Mouse (Mus musculus) G1E (cell line): ENCODE results near the gene Pp2d1. TPM values are rescaled to one million over a fixed set of nuclear protein-coding genes. Genes with fewer than 3 reads are reported as not detected.

Experiments
- ATAC-seq: 2 replicates; pipeline ENCODE4 v1.8.0; 2016; ENCODE audit warnings: mild to moderate bottlenecking; ENCODE audit not compliant: insufficient number of reproducible peaks, poor library complexity, low FRiP score, severe bottlenecking; ENCODE audit errors: extremely low read depth
- DNase-seq: peaks from one replicate; pipeline ENCODE4 v3.0.0; 2012; ENCODE audit warnings: low spot score
- H3K27me3 ChIP-seq: 2 replicates; pipeline ENCODE4 v1.6.1; 2012; ENCODE audit warnings: mild to moderate bottlenecking, low read length, inconsistent platforms; ENCODE audit not compliant: insufficient read depth
- H3K36me3 ChIP-seq: replicated peaks from 2 replicates; pipeline ENCODE3; 2012; ENCODE audit warnings: mild to moderate bottlenecking, inconsistent platforms
- H3K4me1 ChIP-seq: 2 replicates; pipeline ENCODE4 v1.6.1; 2012; ENCODE audit warnings: low read depth, low read length, inconsistent platforms, mixed read lengths; ENCODE audit not compliant: insufficient read depth
- H3K4me3 ChIP-seq: 2 replicates; pipeline ENCODE4 v1.5.1; 2012; ENCODE audit warnings: low read depth, mild to moderate bottlenecking, inconsistent platforms, low read length, moderate library complexity, mixed read lengths
- H3K9me3 ChIP-seq: replicated peaks from 2 replicates; pipeline ENCODE4 v1.6.1; 2012; ENCODE audit warnings: inconsistent platforms
- CTCF ChIP-seq: IDR thresholded peaks from 2 replicates; pipeline ENCODE4 v1.5.1; 2012; ENCODE audit warnings: low read depth, low read length, inconsistent platforms, mixed read lengths
- GATA1 ChIP-seq: IDR thresholded peaks from 2 replicates; pipeline ENCODE4 v1.6.1; 2012; ENCODE audit warnings: borderline replicate concordance, low read length, inconsistent platforms, mixed read lengths
- GATA2 ChIP-seq: IDR thresholded peaks from 2 replicates; pipeline ENCODE4 v1.6.1; 2012; ENCODE audit warnings: low read depth, low read length, inconsistent platforms, borderline replicate concordance
- POLR2AphosphoS5 ChIP-seq: IDR thresholded peaks from 2 replicates; pipeline ENCODE4 v1.6.1; 2012; ENCODE audit warnings: low read depth, low read length, inconsistent platforms; ENCODE audit not compliant: insufficient replicate concordance
- TAL1 ChIP-seq: conservative IDR thresholded peaks from 2 replicates; pipeline ENCODE4 v1.6.1; 2012; ENCODE audit warnings: low read depth, low read length, inconsistent platforms, mixed read lengths
- polyA plus RNA-seq: library from polyadenylated mRNA; stranded (reverse); fragments of >175 nt; gene quantifications from 2 replicates; pipeline ENCODE4 v1.2.3, GENCODE M21; 2012
- total RNA-seq, 2 experiments: library from RNA; stranded (forward) in 1 of 2; stranded (reverse) in 1 of 2; fragments of 200-1000 nt in 1 of 2; fragments of >200 nt in 1 of 2; fragmentation: Nextera tagmentation in 1 of 2; gene quantifications; 2 replicates each; pipeline ENCODE4 v1.2.3; 2014 to 2017

The Pp2d1 gene
- total and polyA plus RNA-seq, 3 experiments, result 0.11 TPM; not detected in 2

DNA sequence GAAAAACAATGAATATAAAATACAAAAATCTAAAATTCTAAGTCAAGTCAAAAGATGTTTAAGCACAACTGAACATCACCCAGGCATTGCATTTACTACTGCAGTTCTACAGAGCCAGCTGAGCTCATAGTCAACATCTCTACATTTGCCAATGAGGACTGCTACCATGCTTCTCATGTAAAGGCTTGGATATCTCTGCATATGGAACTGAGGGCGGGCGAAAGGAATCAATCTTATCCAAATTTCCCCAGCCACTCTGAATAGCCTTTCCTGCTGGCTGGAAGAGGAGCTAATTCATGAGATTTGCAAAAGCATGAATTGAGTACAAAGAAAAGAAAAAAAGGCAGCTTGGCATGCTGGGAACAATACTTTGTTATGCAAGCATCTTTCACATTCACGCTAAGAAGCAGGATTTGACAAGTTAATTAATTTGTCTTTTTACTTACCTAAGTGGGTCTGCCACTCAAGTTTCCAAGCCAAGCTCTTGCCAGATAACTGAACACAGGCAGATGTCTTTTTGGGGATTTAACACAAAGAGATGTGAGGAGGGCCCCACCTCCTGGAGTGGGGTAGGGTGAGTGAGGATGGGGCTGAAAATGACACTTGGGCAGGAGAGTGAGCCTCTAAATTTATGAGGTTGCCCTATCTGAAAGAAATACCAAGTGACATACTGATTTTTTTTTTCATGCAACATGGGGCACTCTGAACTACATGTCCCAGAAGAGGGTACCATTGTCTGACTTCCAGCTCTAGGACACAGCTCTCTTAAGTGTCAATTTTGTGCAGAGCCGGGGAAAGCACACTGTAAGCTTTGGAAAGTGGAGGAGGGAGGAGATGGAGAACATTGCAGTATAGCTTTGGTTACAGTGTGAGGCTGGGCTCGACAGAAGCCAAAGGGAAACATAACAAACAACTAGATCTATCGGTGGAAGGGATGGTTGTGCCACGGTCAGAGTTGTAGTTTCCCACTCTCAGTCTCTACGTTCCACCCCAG lies 12.4 kb upstream of the Pp2d1 start:
- TF ChIP-seq POLR2AphosphoS5, result no peak
- no peak for TF ChIP-seq CTCF
- no peak for TF ChIP-seq GATA2
- no peak for TF ChIP-seq TAL1
- TF ChIP-seq GATA1, result no peak
- DNase-seq (no peak), ATAC-seq (no peak)
- Histone ChIP-seq H3K4me3 (no peak overlapping the region), H3K9me3 (peaks cover 7% of the 10 kb centered on the region), H3K27me3 (no peaks in the 10 kb centered on the region), H3K4me1 (no peaks in the 10 kb centered on the region), H3K36me3 (no peaks in the 10 kb centered on the region)

DNA sequence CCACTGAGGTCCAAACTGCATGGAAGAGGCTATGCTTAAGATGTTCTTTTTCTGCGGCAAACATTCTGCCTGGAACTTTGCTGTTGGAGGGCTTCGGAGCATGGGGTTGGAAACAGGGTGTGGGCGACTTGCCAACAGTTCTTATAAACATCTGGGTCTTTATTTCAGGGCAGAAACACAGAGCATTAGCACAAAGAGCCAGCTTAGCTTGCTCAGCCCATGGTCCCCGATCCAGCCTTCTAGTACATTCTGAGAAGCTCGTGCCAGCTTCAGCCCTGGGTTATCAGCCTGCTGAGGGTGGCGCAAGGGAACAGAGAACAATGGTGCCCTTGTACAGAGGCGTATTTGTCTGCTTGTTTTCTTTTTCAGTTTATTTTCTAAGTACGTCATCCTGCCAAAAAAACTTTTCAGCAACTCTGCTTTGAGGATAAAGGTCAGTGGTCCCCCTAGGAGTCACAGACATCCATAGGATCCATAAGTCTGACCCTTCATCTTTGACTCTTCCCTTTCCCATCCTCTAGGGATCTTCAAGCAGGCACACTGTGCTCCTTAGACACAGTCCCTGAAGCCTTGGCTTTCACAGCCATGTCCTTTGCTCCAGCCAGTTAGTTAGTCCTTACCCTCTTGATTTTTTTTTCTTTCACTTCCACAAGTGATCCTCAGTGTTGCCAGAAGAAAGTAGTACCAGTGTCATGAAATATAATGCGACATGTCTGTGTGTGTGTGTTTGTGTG lies 4.5 kb upstream of the Pp2d1 start:
- Histone ChIP-seq H3K27me3 (0 out of 2 replicates have a peak, but pooled peaks cover 3% of the 10 kb centered on the region), H3K4me1 (no peaks in the 10 kb centered on the region; the same call in 1 of the 2 replicates), H3K9me3 (no peaks in the 10 kb centered on the region), H3K36me3 (no peaks in the 10 kb centered on the region), H3K4me3 (no peak overlapping the region)
- DNase-seq (no peak), ATAC-seq (no peak)
- TF ChIP-seq GATA1, result no peak
- TF ChIP-seq CTCF, result no peak
- TF ChIP-seq GATA2, result no peak
- TF ChIP-seq POLR2AphosphoS5, result no peak
- TF ChIP-seq TAL1, result no peak

DNA sequence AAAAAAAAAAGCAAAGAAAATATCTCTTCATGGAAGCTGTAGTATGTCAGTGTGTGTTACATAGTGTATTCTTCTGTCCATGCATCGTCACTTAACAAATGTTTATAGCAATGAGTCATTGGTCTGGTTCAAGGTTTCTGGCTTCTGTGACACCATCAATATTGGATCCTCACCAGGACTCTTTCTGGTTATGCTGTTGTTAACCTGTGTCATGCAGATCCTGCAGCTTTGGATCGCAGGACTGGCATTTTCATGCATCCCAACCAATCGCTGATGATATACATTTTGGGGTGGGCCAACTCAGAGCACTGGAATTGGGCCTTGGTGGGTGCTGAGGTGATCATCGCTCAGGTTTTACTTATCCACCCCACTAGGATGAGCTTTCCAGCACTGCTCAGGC lies 3.3 kb upstream of the Pp2d1 start:
- H3K4me1 ChIP-seq, result no peaks in the 10 kb centered on the region; the same call in 1 of the 2 replicates
- TF ChIP-seq TAL1 (no peak), CTCF (no peak), POLR2AphosphoS5 (no peak), GATA2 (no peak), GATA1 (no peak)
- H3K36me3 ChIP-seq, result no peaks in the 10 kb centered on the region
- ATAC-seq, result no peak
- DNase-seq, result no peak
- H3K27me3 ChIP-seq, result 0 out of 2 replicates have a peak, but pooled peaks cover 3% of the 10 kb centered on the region
- H3K9me3 ChIP-seq, result no peaks in the 10 kb centered on the region
- no peak overlapping the region for H3K4me3 ChIP-seq

DNA sequence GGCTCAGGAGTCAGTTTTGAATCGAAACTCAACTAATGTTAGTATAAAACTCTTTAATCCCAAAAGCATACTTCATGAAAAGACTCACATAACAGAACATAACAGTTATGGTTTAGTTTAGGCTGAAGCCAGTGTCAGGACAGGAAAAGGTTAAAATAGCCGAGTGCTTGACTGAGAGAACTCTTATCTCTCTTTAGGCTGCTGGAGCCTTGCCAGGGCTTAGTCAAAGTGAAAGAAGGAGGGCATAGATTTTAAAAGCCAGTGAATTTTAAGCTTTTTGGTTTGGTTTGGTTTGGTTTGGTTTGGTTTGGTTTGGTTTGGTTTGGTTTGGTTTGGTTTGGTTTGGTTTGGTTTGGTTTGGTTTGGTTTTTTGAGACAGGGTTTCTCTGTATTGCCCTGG lies 6.8 kb downstream of the Pp2d1 start:
- H3K9me3 ChIP-seq, result no peaks in the 10 kb centered on the region
- no peaks in the 10 kb centered on the region for H3K4me1 ChIP-seq
- DNase-seq (no peak), ATAC-seq (no peak; the same call in 1 of the 2 replicates)
- H3K27me3 ChIP-seq, result no peaks in the 10 kb centered on the region
- H3K4me3 ChIP-seq, result no peak overlapping the region
- no peaks in the 10 kb centered on the region for H3K36me3 ChIP-seq
- TF ChIP-seq GATA1 (no peak), CTCF (no peak), POLR2AphosphoS5 (no peak), GATA2 (no peak), TAL1 (no peak)

DNA sequence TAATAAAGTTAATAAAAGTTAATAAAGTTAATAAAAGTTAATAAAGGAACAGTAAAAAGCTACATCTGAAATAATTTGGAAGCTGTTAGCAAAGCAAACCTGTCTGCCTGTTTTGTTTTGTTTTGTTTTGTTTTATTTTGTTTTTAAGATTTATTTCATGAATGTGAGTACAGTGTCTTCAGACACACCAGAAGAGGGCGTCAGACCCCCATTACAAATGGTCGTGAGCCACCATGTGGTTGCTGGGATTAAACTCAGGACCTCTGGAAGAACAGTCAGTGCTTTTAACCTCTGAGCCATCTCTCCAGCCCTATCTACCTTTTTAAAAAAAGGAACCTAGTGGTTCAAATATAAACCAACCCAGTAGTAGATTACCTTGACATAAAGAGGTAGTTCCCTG lies 8.1 kb downstream of the Pp2d1 start:
- DNase-seq (no peak), ATAC-seq (no peak)
- Histone ChIP-seq H3K36me3 (no peaks in the 10 kb centered on the region), H3K4me1 (no peaks in the 10 kb centered on the region), H3K27me3 (no peaks in the 10 kb centered on the region), H3K9me3 (no peaks in the 10 kb centered on the region), H3K4me3 (no peak overlapping the region)
- no peak for TF ChIP-seq GATA2
- TF ChIP-seq TAL1, result no peak
- TF ChIP-seq POLR2AphosphoS5, result no peak
- TF ChIP-seq CTCF, result no peak
- TF ChIP-seq GATA1, result no peak

DNA sequence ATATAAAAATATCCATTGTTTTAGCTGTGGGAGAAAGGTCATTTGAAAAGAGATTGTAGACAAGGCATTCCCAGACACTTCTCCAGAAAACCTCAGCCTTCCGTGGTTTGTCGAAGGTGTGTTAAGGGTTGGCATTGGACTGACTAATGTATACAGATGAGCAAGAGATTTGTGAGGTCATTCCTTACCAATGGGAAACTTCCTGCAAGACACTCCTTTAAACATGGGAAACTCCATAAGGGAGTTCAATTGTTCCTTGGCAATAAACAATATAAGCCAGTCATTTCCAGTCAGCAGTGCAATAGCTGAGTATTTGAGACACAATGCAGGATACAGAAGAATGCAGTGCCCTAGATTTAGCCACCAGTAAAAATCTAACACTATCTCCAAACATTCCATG lies 11.2 kb downstream of the Pp2d1 start:
- Histone ChIP-seq H3K4me1 (no peaks in the 10 kb centered on the region), H3K4me3 (no peak overlapping the region), H3K27me3 (no peaks in the 10 kb centered on the region), H3K36me3 (no peaks in the 10 kb centered on the region), H3K9me3 (no peaks in the 10 kb centered on the region)
- ATAC-seq (no peak), DNase-seq (no peak)
- no peak for TF ChIP-seq TAL1
- TF ChIP-seq POLR2AphosphoS5, result no peak
- TF ChIP-seq CTCF, result no peak
- TF ChIP-seq GATA1, result no peak
- TF ChIP-seq GATA2, result no peak
